Mouse (Mus musculus): ENCODE measurements around the gene Misp. TPM values are rescaled to one million over a fixed set of nuclear protein-coding genes. Genes with fewer than 3 reads are reported as not detected.

Gene Misp
- polyA plus RNA-seq, 1 experiment from 2014 or later: 1.2 TPM

DNA sequence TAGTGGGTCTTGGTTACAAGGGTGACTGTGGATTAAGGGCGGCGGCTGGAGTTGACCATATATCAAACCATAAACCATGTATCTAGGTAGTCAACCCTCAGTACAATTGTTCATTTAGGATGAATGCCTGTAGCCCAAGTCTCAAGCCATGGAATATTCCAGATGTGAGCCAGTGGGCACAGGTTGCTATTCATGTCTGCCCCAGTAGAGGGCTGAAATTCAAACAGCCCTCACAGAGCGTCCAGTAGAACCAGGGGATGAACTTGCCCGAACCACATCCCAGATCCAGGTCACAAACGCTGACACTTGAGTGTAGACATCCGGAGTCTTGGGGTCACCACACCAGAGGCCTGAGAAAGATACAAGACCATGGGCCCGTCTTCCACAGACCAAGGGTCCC is 37.7 kb upstream of the Misp start:
- Histone ChIP-seq H3K9ac (no peak overlapping the region), H3K36me3 (no peaks in the 10 kb centered on the region), H3K27me3 (replicated peaks) (peaks cover 62% of the 10 kb centered on the region), H3K9me3 (no peaks in the 10 kb centered on the region), H3K4me3 (no peak overlapping the region), H3K4me2 (no peak overlapping the region), H3K27ac (replicated peaks) (no peak overlapping the region), H3K4me1 (peaks cover 26% of the 10 kb centered on the region)
- WGBS: 58% methylated on average over 7 of the region's 7 CpGs
- no peak for ATAC-seq (ENCODE audit: extremely low read depth, insufficient number of reproducible peaks, low FRiP score, low TSS enrichment)

DNA sequence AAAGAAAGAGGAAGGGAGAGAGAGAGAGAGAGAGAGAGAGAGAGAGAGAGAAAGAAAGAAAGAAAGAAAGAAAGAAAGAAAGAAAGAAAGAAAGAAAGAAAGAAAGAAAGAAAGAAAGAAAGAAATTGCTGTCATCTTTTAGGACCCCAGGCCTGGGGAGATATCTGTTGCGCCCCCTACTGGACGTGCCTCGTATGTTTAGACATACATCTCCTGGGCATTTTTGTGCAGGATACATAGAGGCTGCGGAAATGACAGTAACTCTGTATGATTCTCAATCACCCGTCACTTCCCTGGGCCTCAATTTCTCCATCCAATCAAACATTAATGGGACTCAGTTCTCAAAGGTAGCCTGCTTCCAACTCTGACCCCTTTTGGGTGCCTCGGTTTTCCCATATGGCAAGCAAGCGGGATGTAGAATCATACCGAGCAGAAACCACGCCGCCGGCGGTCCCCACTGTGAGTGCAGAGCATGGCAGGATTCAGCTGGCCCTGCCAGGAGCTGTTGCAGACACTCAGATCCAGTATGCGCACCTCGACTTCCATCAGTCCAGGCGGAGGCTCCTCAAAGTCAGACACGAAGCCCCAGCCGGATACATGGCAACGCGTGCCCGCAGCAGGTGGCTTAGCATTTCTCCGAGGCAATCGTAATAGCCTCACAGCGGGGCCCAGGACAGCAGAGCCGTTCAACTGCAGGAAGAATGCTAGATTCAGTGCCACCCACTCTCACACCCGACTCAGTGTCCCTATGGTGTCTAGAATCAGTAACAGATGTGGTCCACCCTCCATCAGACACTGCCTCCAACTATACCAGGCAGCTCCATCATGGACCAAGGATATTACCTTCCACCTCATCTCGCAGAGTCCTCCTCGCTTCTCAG is 36.6 kb upstream of the Misp start:
- Histone ChIP-seq H3K4me3 (no peak overlapping the region), H3K27me3 (replicated peaks) (peaks cover 51% of the 10 kb centered on the region), H3K36me3 (no peaks in the 10 kb centered on the region), H3K27ac (replicated peaks) (no peak overlapping the region), H3K9ac (no peak overlapping the region), H3K4me2 (no peak overlapping the region), H3K4me1 (peaks cover 17% of the 10 kb centered on the region), H3K9me3 (no peaks in the 10 kb centered on the region)
- ATAC-seq (ENCODE audit: extremely low read depth, insufficient number of reproducible peaks, low FRiP score, low TSS enrichment): no peak
- WGBS: 38% methylated on average over 27 of the region's 27 CpGs

DNA sequence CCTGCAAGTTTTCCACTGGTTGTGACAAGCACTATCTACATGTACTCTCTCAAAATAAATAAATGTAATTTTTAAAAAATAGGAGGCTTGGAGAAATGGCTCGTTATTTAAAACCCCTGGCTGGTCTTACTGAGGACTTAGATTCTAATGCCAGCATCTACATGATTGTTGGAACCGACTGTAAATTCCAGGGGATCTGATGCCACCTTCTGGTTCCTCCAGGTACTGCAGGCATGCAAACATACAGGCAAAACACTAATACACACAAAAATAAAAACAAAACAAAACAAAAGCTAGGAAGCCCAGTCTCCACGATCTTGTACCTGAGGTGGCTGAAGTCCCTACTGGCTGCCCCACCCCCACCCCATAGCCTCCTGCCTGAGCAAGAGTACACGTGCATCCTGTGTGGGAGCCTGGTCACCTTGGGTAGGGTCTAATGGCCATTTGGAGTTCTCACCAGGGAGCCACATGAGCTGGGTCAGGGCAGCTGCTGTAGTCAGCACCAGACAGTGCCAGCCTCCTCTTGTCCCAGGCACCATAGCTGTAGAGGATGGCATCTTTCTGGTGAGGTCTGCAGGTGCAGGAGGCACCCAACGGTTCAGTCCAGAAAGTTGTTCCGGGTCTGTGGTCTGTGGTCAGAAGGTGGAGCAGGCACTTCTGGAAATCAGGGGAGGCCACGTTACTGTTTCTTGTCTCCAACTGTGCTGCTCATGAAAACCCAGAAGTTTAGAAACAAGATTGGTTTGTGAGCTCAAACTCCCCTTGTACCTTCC is 32.2 kb upstream of the Misp start:
- H3K9ac ChIP-seq: no peak overlapping the region
- no peak overlapping the region for H3K27ac ChIP-seq (replicated peaks)
- H3K27me3 ChIP-seq (replicated peaks): peaks cover 25% of the 10 kb centered on the region
- H3K4me1 ChIP-seq: no peaks in the 10 kb centered on the region
- H3K9me3 ChIP-seq: no peaks in the 10 kb centered on the region
- no peaks in the 10 kb centered on the region for H3K36me3 ChIP-seq
- H3K4me3 ChIP-seq: no peak overlapping the region
- H3K4me2 ChIP-seq: no peak overlapping the region
- ATAC-seq (ENCODE audit: extremely low read depth, insufficient number of reproducible peaks, low FRiP score, low TSS enrichment): no peak
- 32% methylated on average over 7 of the region's 7 CpGs for WGBS

DNA sequence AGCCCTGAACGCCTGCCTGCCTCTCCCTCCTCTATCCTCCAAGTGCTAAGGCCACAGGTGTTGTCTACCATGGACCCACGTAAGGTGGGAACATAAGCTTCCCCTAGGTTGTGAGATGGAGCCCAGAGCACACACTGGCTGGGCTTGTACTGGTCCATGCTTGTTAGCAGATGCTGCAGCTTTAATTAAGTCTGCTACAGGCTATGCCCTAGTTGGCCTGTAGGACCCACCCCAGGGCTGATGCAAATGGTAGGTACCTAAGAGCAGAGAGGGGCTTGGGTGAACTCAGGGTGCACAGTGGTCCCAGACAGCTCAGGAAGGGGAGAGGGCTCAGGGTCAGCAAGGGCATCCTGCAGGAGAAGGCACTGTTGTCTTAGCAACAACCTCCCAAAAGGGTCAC is 31.2 kb upstream of the Misp start:
- no peak overlapping the region for H3K4me3 ChIP-seq
- WGBS: 54% methylated on average over 2 of the region's 2 CpGs
- H3K4me2 ChIP-seq: no peak overlapping the region
- no peak overlapping the region for H3K27ac ChIP-seq (replicated peaks)
- H3K36me3 ChIP-seq: no peaks in the 10 kb centered on the region
- ATAC-seq (ENCODE audit: extremely low read depth, insufficient number of reproducible peaks, low FRiP score, low TSS enrichment): no peak
- H3K4me1 ChIP-seq: peaks cover 7% of the 10 kb centered on the region
- 0 out of 2 replicates have a peak overlapping the region, but pooled peaks have one; percentile 30 for H3K9ac ChIP-seq
- H3K27me3 ChIP-seq (replicated peaks): peaks cover 17% of the 10 kb centered on the region
- H3K9me3 ChIP-seq: no peaks in the 10 kb centered on the region

DNA sequence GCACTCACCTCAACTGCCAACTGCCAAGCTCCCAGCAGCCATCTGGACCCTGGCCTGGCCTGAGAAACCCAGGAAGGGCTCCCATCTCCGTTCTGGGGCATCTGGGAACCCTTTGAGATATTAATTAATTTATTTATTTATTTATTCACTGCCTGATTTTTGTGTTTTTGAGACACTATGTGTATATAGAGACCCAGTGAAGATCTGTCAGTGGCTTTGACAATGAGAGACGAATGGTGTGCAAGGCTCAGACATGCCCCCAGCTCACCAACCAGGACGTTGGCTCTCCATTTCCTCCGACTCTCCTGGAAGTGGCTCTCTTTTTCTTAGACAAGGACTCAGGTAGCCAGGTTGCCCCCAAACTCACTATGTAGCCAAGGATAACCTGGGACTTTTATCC is 29.9 kb upstream of the Misp start, which contains the start of gene Prss57:
TSS of gene Prss57 (minus strand) at position 101 of the 400 bp plus-strand sequence.
- Histone ChIP-seq H3K36me3 (no peaks in the 10 kb centered on the region), H3K9me3 (no peaks in the 10 kb centered on the region), H3K4me2 (no peak within 1 kb of the TSS), H3K4me1 (peaks cover 14% of the 10 kb centered on the region), H3K4me3 (no peak within 1 kb of the TSS), H3K27ac (replicated peaks) (no peak within 1 kb of the TSS), H3K9ac (no peak within 1 kb of the TSS), H3K27me3 (replicated peaks) (peaks cover 10% of the 10 kb centered on the region; the same call in 1 of the 2 replicates)
- ATAC-seq (ENCODE audit: extremely low read depth, insufficient number of reproducible peaks, low FRiP score, low TSS enrichment): no peak
- WGBS: 72% methylated on average over 4 of the region's 4 CpGs

DNA sequence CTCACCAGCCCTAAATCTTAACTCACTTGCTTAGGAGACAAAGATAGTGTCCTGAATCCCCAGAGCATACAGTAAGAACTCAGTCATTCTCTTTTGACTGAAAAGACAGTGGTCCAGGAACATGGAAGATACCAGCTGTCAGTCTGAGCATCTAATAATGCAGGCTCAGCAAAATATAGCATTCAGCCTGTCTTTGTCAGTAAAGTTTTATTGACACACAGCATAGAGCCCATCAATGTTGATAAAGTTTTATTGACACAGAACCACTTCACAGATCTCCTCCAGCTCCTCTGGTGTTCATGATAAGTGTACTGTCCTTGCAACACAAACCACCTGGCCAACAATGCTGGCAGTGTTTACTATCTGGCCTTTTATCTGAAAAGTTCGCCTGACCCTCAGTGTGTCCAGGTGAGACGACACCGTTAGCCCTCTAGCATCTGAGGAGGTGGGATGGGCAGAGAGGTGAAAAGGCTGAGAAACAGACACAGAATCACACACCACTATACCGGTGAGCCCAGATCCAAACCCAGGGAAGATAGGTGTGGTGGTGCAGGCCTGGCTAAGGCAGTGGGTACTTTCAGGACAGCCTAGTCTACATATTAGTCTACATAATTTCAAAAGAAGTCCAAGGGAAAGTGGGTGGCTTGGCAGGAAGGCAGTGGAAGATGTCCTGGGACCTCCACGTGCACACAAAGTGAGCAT is 28.3 kb upstream of the Misp start:
- no peaks in the 10 kb centered on the region for H3K36me3 ChIP-seq
- no peak overlapping the region for H3K9ac ChIP-seq
- peaks cover 21% of the 10 kb centered on the region for H3K4me1 ChIP-seq
- peaks cover 4% of the 10 kb centered on the region; the same call in 1 of the 2 replicates for H3K27me3 ChIP-seq (replicated peaks)
- no peaks in the 10 kb centered on the region for H3K9me3 ChIP-seq
- no peak overlapping the region for H3K4me3 ChIP-seq
- H3K4me2 ChIP-seq: no peak overlapping the region
- no peak for ATAC-seq (ENCODE audit: extremely low read depth, insufficient number of reproducible peaks, low FRiP score, low TSS enrichment)
- H3K27ac ChIP-seq (replicated peaks): no peak overlapping the region
- WGBS: 74% methylated on average over 5 of the region's 5 CpGs

DNA sequence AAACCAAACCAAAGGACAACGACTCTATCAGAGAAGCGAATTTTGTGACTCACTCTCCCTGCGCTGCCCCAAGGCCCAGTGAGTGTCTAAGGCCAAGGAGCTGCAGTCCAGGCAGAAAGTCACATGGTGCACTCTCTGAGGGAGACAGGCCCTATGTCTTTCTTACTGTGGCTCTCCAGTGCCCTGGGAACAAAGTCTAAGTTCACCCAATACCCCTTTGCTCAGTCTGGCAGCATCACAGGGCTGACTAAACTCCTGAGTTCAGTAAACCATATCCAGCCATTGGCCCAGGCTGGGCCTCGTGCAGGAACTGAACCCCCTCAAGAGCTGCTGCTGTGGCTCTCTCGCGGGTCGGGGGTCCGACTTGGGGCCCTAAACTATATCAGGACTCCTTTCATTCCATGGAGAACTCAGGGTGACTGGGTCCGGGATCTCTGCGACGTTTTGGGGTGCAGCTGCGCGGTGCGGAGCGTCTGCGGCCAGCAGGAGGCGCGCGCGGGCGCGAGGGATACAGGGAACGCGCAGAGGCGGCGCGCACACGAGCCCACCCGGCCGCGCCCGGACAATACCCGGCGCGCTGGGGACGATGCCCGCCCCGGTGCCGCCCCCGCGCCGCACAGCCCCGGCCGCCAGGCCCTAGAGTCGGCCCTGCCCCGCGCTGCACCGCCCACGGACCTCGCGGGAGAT is 27.6 kb upstream of the Misp start, which contains the start of gene Palm:
TSS of gene Palm (plus strand) at position 522 of the 687 bp plus-strand sequence.
- Histone ChIP-seq H3K27me3 (replicated peaks) (peaks cover 4% of the 10 kb centered on the region; the same call in 1 of the 2 replicates), H3K36me3 (no peaks in the 10 kb centered on the region), H3K4me2 (peak within 1 kb of the TSS; percentile 96), H3K4me1 (peaks cover 22% of the 10 kb centered on the region), H3K9ac (peak within 1 kb of the TSS; percentile 96), H3K9me3 (no peaks in the 10 kb centered on the region), H3K27ac (replicated peaks) (peak within 1 kb of the TSS; percentile 86), H3K4me3 (peak within 1 kb of the TSS; percentile 92)
- WGBS: 5% methylated on average over 42 of the region's 51 CpGs
- ATAC-seq (ENCODE audit: extremely low read depth, insufficient number of reproducible peaks, low FRiP score, low TSS enrichment): 0 out of 2 replicates have a peak, but pooled peaks have one; percentile 5

DNA sequence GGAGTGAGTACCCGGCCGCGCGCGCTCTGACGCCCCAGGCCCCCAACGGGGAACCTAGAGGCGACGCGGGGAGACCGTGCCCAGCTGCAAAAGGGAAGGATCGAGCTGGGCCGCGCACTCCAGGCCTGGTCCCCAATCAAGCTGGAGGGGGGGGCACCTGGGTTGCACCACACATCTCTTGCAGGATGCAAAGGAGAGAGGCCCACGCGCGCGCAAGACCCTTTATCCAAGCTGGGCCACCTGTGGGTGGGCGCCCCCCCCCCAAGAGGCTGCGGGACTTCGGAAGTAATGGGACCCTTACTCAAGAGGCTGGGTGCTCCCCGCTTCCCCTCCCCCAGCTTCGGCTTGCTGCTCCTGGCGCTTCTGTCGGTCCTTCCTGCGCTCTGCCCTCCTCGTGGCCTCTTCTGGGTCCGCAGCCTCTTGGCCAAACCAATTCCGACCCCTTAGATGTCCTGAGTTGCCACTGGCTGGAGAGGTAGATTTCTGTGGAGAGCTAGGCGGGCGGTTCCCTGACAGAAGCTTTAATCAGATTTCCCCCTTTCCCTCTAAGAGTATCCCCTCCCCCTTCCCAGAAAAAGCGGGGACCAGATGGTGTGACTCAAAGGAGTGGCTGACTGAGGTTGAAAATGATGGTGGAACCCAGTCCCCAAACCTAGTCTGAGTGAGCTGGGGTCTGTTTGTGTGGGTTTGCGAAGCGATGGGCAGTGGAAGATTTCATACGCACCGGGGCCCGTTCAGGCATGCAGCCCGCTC is 26.9 kb upstream of the Misp start:
- H3K27ac ChIP-seq (replicated peaks): peak overlapping the region; percentile 86
- H3K27me3 ChIP-seq (replicated peaks): peaks cover 4% of the 10 kb centered on the region; the same call in 1 of the 2 replicates
- peaks cover 22% of the 10 kb centered on the region for H3K4me1 ChIP-seq
- H3K4me3 ChIP-seq: peak overlapping the region; percentile 92
- no peak for ATAC-seq (ENCODE audit: extremely low read depth, insufficient number of reproducible peaks, low FRiP score, low TSS enrichment)
- WGBS: 2% methylated on average over 38 of the region's 38 CpGs
- H3K9ac ChIP-seq: peak overlapping the region; percentile 96
- H3K4me2 ChIP-seq: peak overlapping the region; percentile 96
- H3K36me3 ChIP-seq: no peaks in the 10 kb centered on the region
- no peaks in the 10 kb centered on the region for H3K9me3 ChIP-seq

DNA sequence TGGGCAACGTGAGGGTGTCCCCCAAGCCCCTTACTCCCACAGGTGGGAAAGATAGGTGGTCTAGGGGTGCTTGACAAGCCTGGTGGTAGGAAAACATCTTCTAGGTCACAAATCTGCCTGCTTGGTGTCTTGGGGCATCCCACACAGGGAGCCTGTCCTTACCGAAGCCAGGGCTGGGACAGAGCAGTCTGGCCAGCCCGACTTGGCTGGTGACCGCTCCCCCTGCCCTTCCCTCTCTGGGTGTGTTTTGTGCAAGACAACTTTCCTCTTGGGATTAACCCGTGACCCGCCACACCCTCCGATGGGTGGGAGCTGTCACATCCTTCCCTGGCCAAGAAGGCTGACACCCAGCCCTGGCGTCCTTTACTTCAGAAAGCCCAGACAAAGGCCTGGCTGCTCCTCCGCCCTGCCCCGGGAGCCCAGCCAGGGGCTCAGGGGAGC is 26.3 kb upstream of the Misp start:
- Histone ChIP-seq H3K4me3 (peak overlapping the region; percentile 92), H3K4me2 (peak overlapping the region; percentile 96), H3K9ac (peak overlapping the region; percentile 96), H3K9me3 (no peaks in the 10 kb centered on the region), H3K27me3 (replicated peaks) (peaks cover 4% of the 10 kb centered on the region; the same call in 1 of the 2 replicates), H3K4me1 (peaks cover 22% of the 10 kb centered on the region), H3K36me3 (no peaks in the 10 kb centered on the region), H3K27ac (replicated peaks) (peak overlapping the region; percentile 86)
- ATAC-seq (ENCODE audit: extremely low read depth, insufficient number of reproducible peaks, low FRiP score, low TSS enrichment): peak; percentile 5; the same call in 1 of the 2 replicates
- 16% methylated on average over 10 of the region's 10 CpGs for WGBS

DNA sequence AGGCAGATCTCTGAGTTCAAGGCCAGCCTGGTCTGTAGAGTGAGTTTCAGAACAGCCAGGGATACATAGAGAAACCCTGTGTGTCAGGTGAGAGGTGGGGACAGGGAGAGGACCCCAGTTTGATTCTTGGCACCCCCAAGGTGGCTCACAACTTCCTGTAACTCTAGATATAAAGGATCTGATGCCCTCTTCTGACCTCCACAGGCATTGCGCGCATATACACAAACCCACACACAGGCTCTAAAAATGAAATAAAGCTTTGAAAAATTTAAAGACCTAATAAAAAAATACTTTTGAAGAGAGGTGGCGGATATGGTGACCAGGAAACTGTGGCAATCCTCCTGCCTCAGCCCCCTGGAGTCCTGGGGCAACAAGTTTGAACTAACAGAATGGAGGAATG is 24.9 kb upstream of the Misp start:
- Histone ChIP-seq H3K27ac (replicated peaks) (no peak overlapping the region), H3K9me3 (no peaks in the 10 kb centered on the region), H3K4me1 (peaks cover 22% of the 10 kb centered on the region), H3K9ac (no peak overlapping the region), H3K4me2 (no peak overlapping the region), H3K36me3 (no peaks in the 10 kb centered on the region), H3K4me3 (no peak overlapping the region), H3K27me3 (replicated peaks) (no peaks in the 10 kb centered on the region)
- ATAC-seq (ENCODE audit: extremely low read depth, insufficient number of reproducible peaks, low FRiP score, low TSS enrichment): no peak
- WGBS: 92% methylated on average over 3 of the region's 3 CpGs
